Mouse (Mus musculus) thymus, adult 2 months (tissue): ENCODE measurements at regions not wholly inside any gene's neighbourhood (a gene's known extent, or its start where the extent isn't known, plus 50 kb on each side); places are given as distances from the start of the nearest gene placed in this dataset.

Experiments used
- DNase-seq: peaks from one replicate; pipeline ENCODE4 v3.0.0; 2021
- H3K27ac ChIP-seq: fragments of 200-500 bp; 2 replicates; pipeline ENCODE4 v1.5.1; 2012; ENCODE audit warnings: low read length, control low read depth; ENCODE audit not compliant: control insufficient read depth, insufficient read depth
- H3K27me3 ChIP-seq: fragments of 200-500 bp; 2 replicates; pipeline ENCODE4 v1.6.1; 2012; ENCODE audit warnings: mild to moderate bottlenecking, low read length, moderate library complexity, mixed read lengths; ENCODE audit not compliant: control insufficient read depth, insufficient read depth
- H3K36me3 ChIP-seq: fragments of 200-500 bp; 2 replicates; pipeline ENCODE4 v1.6.1; 2012; ENCODE audit warnings: mild to moderate bottlenecking, low read length, moderate library complexity; ENCODE audit not compliant: control insufficient read depth, insufficient read depth
- H3K4me1 ChIP-seq: fragments of 200-500 bp; replicated peaks from 2 replicates; pipeline ENCODE4 v1.6.1; 2012; ENCODE audit warnings: low read length; ENCODE audit not compliant: control insufficient read depth, insufficient read depth
- H3K4me3 ChIP-seq: fragments of 200-500 bp; 2 replicates; pipeline ENCODE4 v1.5.1; 2012; ENCODE audit warnings: mild to moderate bottlenecking, low read length, control low read depth, moderate library complexity; ENCODE audit not compliant: control insufficient read depth, insufficient read depth
- CTCF ChIP-seq: fragments of 200-500 bp; IDR thresholded peaks from 2 replicates; pipeline ENCODE4 v1.5.1; 2012; ENCODE audit warnings: mild to moderate bottlenecking, control low read depth, low read length, moderate library complexity, borderline replicate concordance; ENCODE audit not compliant: control insufficient read depth, poor library complexity, insufficient read depth; ENCODE audit errors: extremely low read depth
- POLR2A ChIP-seq: fragments of 200-500 bp; IDR thresholded peaks from 2 replicates; pipeline ENCODE4 v1.6.1; 2012; ENCODE audit warnings: mild to moderate bottlenecking, low read length, control low read depth, moderate library complexity; ENCODE audit not compliant: control insufficient read depth, poor library complexity, insufficient read depth; ENCODE audit errors: extremely low read depth
- WGBS: fragments of 180-500 bp; shearing (Covaris S2); methylation state at CpG from one replicate; pipeline ENCODE4 v1.1.7; 2018; 5-methylcytosine and 5-hydroxymethylcytosine counted together

DNA sequence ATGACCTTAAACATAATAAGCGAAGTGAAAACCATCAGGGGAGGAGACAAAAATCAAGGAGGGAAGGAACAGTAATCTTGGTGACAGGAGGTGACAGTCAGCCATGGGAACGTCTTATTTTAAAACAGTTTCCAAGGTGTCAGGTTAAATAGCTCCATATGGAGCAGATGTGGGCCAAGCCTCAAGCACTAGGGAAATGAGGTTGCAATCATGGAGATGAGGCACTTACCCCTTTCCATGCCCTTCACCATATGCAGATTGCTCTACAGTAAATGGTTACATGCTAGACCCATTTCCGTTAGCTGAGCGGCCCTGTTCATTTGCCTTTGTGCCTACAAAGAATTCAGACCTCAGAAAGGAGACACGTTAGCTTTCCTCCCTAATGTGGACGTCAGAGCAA is 204.8 kb upstream of the Gm6793 start:
- no peaks in the 10 kb centered on the region for H3K4me1 ChIP-seq
- H3K4me3 ChIP-seq: no peak overlapping the region
- 87% methylated on average over 6 of the region's 6 CpGs for WGBS
- no peak overlapping the region for H3K27ac ChIP-seq
- TF ChIP-seq CTCF: no peak
- H3K27me3 ChIP-seq: no peaks in the 10 kb centered on the region
- no peak for DNase-seq
- no peaks in the 10 kb centered on the region for H3K36me3 ChIP-seq

DNA sequence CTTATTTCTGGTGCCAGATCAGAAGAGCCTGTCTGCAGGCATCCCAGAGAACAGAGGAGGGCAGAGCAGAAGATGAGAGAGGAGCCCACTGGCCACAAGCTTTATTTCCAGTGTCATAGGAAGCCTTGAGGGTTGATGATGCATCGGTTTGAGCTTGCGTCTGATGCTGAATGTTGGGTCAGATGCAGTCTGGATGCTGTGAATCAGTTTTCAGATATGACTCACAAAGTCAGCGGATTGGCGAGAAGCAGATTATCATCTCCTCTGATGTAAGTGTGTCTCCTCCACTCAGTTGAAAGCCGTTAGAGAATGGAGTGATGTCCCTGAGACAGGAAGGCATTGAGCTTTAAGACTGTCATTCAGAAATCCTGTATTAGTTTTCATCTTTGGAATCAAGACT is 197.3 kb upstream of the Gm6793 start:
- Histone ChIP-seq H3K27me3 (no peaks in the 10 kb centered on the region), H3K27ac (no peak overlapping the region), H3K36me3 (no peaks in the 10 kb centered on the region), H3K4me1 (no peaks in the 10 kb centered on the region), H3K4me3 (no peak overlapping the region)
- no peak for TF ChIP-seq CTCF
- WGBS: 94% methylated on average over 5 of the region's 5 CpGs
- no peak for DNase-seq

DNA sequence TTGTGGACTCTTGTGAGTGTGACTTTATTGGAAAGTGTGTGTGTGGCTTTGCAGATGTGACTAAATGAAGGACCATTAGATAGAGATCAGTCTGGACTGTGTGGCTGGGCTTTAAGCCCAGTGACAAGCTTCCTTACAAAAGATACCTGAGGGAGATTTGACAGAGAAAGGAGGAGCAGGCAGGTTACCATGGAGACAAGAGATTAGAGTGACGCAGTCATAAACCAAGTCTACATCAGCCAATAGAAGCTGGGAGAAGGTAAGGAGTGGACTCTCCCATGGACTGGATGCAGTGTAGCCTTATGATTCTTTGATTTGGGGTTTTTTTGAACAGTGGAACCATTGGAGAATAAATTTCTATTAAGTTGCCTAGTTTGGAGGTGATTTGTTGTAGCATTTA is 181.6 kb upstream of the Gm6793 start:
- TF ChIP-seq POLR2A (no peak), CTCF (no peak)
- WGBS: 84% methylated on average over 1 of the region's 1 CpGs
- no peak for DNase-seq
- Histone ChIP-seq H3K27me3 (no peaks in the 10 kb centered on the region), H3K36me3 (no peaks in the 10 kb centered on the region), H3K27ac (no peak overlapping the region), H3K4me3 (no peak overlapping the region), H3K4me1 (no peaks in the 10 kb centered on the region)

DNA sequence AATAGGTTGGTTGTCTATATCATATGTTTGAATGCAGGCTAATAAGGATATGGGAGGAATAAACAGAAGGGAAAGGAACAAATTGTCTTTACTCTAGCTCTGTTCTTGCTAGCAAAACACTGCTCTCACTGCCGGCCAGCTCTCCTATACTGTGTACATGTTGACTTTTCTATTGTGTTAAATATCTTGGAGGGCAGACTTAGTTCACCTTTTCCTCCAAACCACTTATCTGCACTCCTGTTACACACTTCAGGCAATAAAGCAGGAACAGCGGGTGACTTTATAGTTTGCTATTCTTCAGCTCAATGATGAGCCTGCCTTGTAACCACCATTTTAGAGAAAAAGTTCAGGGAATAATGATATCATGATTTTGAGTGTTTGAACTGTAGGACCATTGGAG is 181.0 kb upstream of the Gm6793 start:
- no peak for TF ChIP-seq CTCF
- no peak for TF ChIP-seq POLR2A
- DNase-seq: no peak
- no peaks in the 10 kb centered on the region for H3K36me3 ChIP-seq
- 63% methylated on average over 2 of the region's 2 CpGs for whole genome bisulfite sequencing
- H3K4me1 ChIP-seq: no peaks in the 10 kb centered on the region
- no peaks in the 10 kb centered on the region for H3K27me3 ChIP-seq
- H3K27ac ChIP-seq: no peak overlapping the region
- no peak overlapping the region for H3K4me3 ChIP-seq

DNA sequence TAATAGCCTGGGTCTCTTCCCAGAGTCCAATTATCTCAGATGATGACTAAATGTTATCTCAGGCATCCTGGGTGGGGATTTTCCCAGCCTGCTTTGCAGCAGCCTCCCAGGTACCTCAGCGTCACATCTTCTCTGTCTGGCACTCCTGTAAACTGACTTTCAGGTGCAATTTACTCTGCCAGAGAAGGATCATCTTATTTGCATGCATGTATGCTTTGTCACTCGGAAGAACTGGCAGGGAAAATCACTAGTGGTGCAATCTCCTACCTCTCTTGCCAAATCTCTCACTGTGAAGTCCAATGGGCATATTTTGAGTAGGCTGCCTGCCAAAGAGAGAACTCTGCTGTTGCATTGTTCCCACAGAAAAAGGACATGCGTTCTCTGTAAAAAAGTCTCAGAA is 177.0 kb upstream of the Gm6793 start:
- no peak for DNase-seq
- WGBS: 81% methylated on average over 3 of the region's 3 CpGs
- Histone ChIP-seq H3K4me1 (no peaks in the 10 kb centered on the region), H3K27ac (no peak overlapping the region), H3K27me3 (no peaks in the 10 kb centered on the region), H3K36me3 (no peaks in the 10 kb centered on the region), H3K4me3 (no peak overlapping the region)
- TF ChIP-seq CTCF (no peak), POLR2A (no peak)

DNA sequence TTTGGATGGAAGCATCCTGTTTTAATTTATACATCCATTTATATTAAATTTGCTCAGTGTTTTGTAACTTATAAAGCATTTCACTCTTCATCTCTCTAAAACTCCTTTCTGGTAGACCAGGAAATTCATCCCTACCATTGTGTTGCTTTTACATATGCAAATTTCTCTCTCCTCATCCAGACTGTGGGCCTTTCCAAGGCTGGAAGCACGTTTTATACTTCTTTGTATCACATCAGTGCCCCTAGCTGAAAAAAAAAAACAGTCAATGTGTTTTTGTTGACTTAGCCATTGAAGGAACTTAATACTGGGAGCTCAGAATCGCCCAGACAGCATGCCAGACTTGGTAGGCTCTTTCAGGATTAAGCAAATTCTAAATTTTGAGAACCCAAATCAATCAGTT is 174.9 kb upstream of the Gm6793 start:
- WGBS: 18% methylated on average over 2 of the region's 2 CpGs
- no peaks in the 10 kb centered on the region for H3K4me1 ChIP-seq
- no peaks in the 10 kb centered on the region for H3K27me3 ChIP-seq
- H3K4me3 ChIP-seq: no peak overlapping the region
- no peak for TF ChIP-seq POLR2A
- no peak for TF ChIP-seq CTCF
- H3K27ac ChIP-seq: no peak overlapping the region
- no peaks in the 10 kb centered on the region for H3K36me3 ChIP-seq
- DNase-seq: no peak

DNA sequence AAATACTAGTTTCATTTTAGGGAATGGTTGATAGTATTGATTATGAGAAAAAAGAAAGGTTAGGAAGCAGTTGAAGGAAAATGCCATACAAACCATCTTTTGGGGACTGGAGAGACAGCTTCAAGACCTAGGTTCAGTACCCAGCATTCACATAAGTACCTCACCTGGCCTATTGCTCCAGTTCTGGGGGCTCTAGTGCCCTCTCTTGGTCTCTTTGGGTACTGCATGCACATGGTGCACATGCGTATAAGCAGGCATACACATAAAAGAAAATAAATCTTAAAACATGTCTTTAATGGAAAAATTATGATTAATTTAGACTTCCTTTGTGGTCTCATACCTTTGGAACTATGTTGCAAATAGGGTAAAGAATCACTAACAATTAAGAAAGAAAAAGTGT is 155.3 kb upstream of the Gm6793 start:
- Histone ChIP-seq H3K27me3 (no peaks in the 10 kb centered on the region), H3K36me3 (no peaks in the 10 kb centered on the region), H3K27ac (no peak overlapping the region), H3K4me3 (no peak overlapping the region), H3K4me1 (no peaks in the 10 kb centered on the region)
- WGBS: 97% methylated on average over 1 of the region's 1 CpGs
- DNase-seq: no peak
- TF ChIP-seq POLR2A: no peak

DNA sequence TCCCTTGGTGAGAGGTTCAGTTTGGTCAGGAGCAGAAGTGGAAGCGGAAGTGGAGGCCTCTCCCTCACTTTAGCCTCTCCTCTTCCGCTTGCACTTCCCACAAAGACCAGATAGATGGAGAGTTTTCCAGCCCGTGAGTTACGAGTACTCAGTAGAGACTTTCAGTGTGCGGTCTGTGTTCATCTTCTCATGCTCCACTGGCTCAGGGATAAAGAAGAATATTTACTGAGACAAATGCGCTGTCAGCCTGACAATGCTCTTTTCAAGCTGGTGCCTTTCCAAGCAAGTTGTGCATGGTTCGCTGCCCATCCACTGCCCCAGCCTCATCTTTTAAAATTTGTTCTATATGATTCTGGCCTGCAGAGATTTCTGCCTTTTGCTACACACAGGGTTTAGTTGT is 141.8 kb upstream of the Gm6793 start:
- H3K27me3 ChIP-seq: no peaks in the 10 kb centered on the region
- no peak for TF ChIP-seq CTCF
- TF ChIP-seq POLR2A: no peak
- no peaks in the 10 kb centered on the region for H3K4me1 ChIP-seq
- no peak overlapping the region for H3K4me3 ChIP-seq
- no peaks in the 10 kb centered on the region for H3K36me3 ChIP-seq
- H3K27ac ChIP-seq: no peak overlapping the region
- 93% methylated on average over 7 of the region's 7 CpGs for WGBS
- no peak for DNase-seq
